Mouse (Mus musculus) CH12.LX (cell line): ENCODE measurements at regions not wholly inside any gene's neighbourhood (a gene's known extent, or its start where the extent isn't known, plus 50 kb on each side); places are given as distances from the start of the nearest gene placed in this dataset.

ENCODE experiments used
- CTCF ChIP-seq, 2 experiments: IDR thresholded peaks in 1 of 2; conservative IDR thresholded peaks in 1 of 2; 2 replicates each; pipeline ENCODE4 v1.5.1; 2011 to 2012; ENCODE audit warnings: low read depth in 2 of 2, low read length in 2 of 2, improper control_type of control experiment in 1 of 2, inconsistent platforms in 1 of 2, mild to moderate bottlenecking in 1 of 2, moderate library complexity in 1 of 2
- EP300 ChIP-seq: IDR thresholded peaks from 2 replicates; pipeline ENCODE4 v1.6.1; 2011; ENCODE audit warnings: low read length, improper control_type of control experiment
- HCFC1 ChIP-seq: IDR thresholded peaks from 2 replicates; pipeline ENCODE4 v1.6.1; 2012; ENCODE audit warnings: low read depth, mild to moderate bottlenecking, inconsistent platforms, low read length, improper control_type of control experiment
- JUN ChIP-seq: IDR thresholded peaks from 2 replicates; pipeline ENCODE4 v1.6.1; 2011; ENCODE audit warnings: low read depth, mild to moderate bottlenecking, low read length, improper control_type of control experiment, moderate library complexity; ENCODE audit not compliant: insufficient read depth
- MAFK ChIP-seq: IDR thresholded peaks from 2 replicates; pipeline ENCODE4 v1.6.1; 2011; ENCODE audit warnings: low read length, improper control_type of control experiment; ENCODE audit not compliant: insufficient replicate concordance
- MEF2A ChIP-seq: IDR thresholded peaks from 2 replicates; pipeline ENCODE4 v1.6.1; 2014; ENCODE audit warnings: low read depth, mild to moderate bottlenecking, inconsistent platforms, low read length, improper control_type of control experiment, borderline replicate concordance
- MYC ChIP-seq: IDR thresholded peaks from 2 replicates; pipeline ENCODE4 v1.6.1; 2011; ENCODE audit warnings: low read depth, mild to moderate bottlenecking, improper control_type of control experiment, low read length
- POLR2A ChIP-seq: IDR thresholded peaks from 2 replicates; pipeline ENCODE4 v1.6.1; 2011; ENCODE audit warnings: low read depth, mild to moderate bottlenecking, improper control_type of control experiment, low read length
- POLR2AphosphoS2 ChIP-seq: IDR thresholded peaks from 2 replicates; pipeline ENCODE4 v1.6.1; 2011; ENCODE audit warnings: low read depth, low read length, improper control_type of control experiment
- RAD21 ChIP-seq: IDR thresholded peaks from 2 replicates; pipeline ENCODE4 v1.6.1; 2011; ENCODE audit warnings: low read depth, mild to moderate bottlenecking, low read length, improper control_type of control experiment, moderate library complexity
- SMC3 ChIP-seq: IDR thresholded peaks from 2 replicates; pipeline ENCODE4 v1.6.1; 2011; ENCODE audit warnings: low read depth, low read length, improper control_type of control experiment
- TCF12 ChIP-seq: IDR thresholded peaks from 2 replicates; pipeline ENCODE4 v1.6.1; 2014; ENCODE audit warnings: low read depth, mild to moderate bottlenecking, inconsistent platforms, low read length, improper control_type of control experiment

- no peak for TF ChIP-seq MEF2A
- TF ChIP-seq CTCF (conservative IDR thresholded peaks at IDR 0.05 in 1 of 2, IDR thresholded peaks at IDR 0.05 in 1 of 2; ENCODE audit: low read depth in 2 of 2, low read length in 2 of 2) = no peak
- no peak for TF ChIP-seq RAD21
- TF ChIP-seq TCF12 = no peak
- TF ChIP-seq MYC = no peak
- no peak for TF ChIP-seq POLR2A
- TF ChIP-seq SMC3 = no peak
- TF ChIP-seq POLR2AphosphoS2 = no peak
- no peak for TF ChIP-seq JUN
- TF ChIP-seq EP300 = no peak
- no peak for TF ChIP-seq MAFK
- TF ChIP-seq HCFC1 = no peak
Observed at GRCm38 (mm10) chr12:32434506-32435002, 56.0 kb downstream of the Ccdc71l start.
